Mouse (Mus musculus): ENCODE results near the gene Etv5. TPM values are rescaled to one million over a fixed set of nuclear protein-coding genes. Genes with fewer than 3 reads are reported as not detected.

Gene Etv5
- polyA plus RNA-seq, 1 experiment from 2014 or later, result 52.7 TPM

DNA sequence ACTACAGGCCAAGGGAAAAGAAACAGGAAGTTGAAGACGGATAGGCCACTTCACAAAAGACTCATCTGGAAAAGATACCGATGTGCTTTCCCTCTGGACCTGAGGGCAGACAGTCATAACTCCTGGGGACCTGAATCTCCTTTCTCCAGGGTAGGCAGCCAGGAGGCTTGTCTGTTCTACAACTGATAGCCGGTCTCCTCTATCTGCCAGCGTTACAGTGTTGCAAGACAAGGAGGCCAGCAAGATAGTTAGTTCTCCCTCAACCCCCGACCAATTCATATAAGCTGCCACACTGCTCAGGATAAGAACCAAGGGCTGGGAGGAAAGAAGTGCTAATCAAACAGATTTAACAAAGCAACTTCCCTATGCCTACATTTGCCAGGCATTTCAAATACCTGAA lies 29.5 kb downstream of the Etv5 start:
- Histone ChIP-seq H3K36me3 (ENCODE audit: control insufficient read depth, insufficient read depth, low read length) (no peaks in the 10 kb centered on the region), H3K27ac (replicated peaks; ENCODE audit: low read depth, low read length) (no peak overlapping the region), H3K4me2 (ENCODE audit: low read depth, severe bottlenecking) (no peak overlapping the region), H3K4me1 (ENCODE audit: control insufficient read depth, insufficient read depth, low read length) (0 out of 2 replicates have a peak, but pooled peaks cover 3% of the 10 kb centered on the region), H3K27me3 (ENCODE audit: control insufficient read depth, insufficient read depth, low read length) (no peaks in the 10 kb centered on the region), H3K9ac (ENCODE audit: low read length) (no peak overlapping the region), H3K4me3 (ENCODE audit: low read depth, low read length) (no peak overlapping the region), H3K9me3 (ENCODE audit: control insufficient read depth, low read length) (no peaks in the 10 kb centered on the region)
- DNase-seq (ENCODE audit: low spot score) (no peak), ATAC-seq (ENCODE audit: insufficient number of reproducible peaks, low FRiP score, low TSS enrichment, low read depth) (no peak)
- WGBS, result 90% methylated on average over 5 of the region's 5 CpGs

- H3K27me3 ChIP-seq (ENCODE audit: control insufficient read depth, insufficient read depth, low read length), result no peaks in the 10 kb centered on the region
- no peaks in the 10 kb centered on the region for H3K9me3 ChIP-seq (ENCODE audit: control insufficient read depth, low read length)
- WGBS, result 90% methylated on average over 8 of the region's 8 CpGs
- H3K4me2 ChIP-seq (ENCODE audit: low read depth, severe bottlenecking), result no peak overlapping the region
- ATAC-seq (ENCODE audit: insufficient number of reproducible peaks, low FRiP score, low TSS enrichment, low read depth) (no peak), DNase-seq (ENCODE audit: low spot score) (no peak)
- 0 out of 2 replicates have a peak, but pooled peaks cover 3% of the 10 kb centered on the region for H3K4me1 ChIP-seq (ENCODE audit: control insufficient read depth, insufficient read depth, low read length)
- H3K27ac ChIP-seq (replicated peaks; ENCODE audit: low read depth, low read length), result no peak overlapping the region
- H3K9ac ChIP-seq (ENCODE audit: low read length), result no peak overlapping the region
- H3K36me3 ChIP-seq (ENCODE audit: control insufficient read depth, insufficient read depth, low read length), result no peaks in the 10 kb centered on the region
- H3K4me3 ChIP-seq (ENCODE audit: low read depth, low read length), result no peak overlapping the region
Measured at GRCm38 (mm10) chr16:22408642-22409360, 30.7 kb downstream of the Etv5 start.

DNA sequence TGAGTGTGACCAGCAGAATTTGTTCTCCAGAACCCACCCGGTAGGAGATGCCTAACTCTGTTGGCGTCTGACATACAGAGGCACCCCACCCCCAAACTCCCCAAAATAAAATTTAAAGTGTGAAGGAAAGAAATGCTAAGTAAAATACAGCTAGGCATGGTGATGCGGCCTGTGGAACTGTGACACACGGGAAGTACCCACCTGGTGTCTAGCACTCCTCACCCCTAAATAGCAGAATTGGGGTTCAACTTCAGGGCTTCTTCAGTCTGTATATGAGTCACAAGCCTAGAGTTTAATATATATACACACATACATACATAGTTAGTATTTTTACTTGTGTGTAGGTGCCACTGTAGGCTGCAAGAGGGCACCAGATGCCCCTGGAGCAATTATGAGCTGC lies 32.8 kb downstream of the Etv5 start:
- Histone ChIP-seq H3K36me3 (ENCODE audit: control insufficient read depth, insufficient read depth, low read length) (no peaks in the 10 kb centered on the region), H3K27ac (replicated peaks; ENCODE audit: low read depth, low read length) (no peak overlapping the region), H3K4me2 (ENCODE audit: low read depth, severe bottlenecking) (no peak overlapping the region), H3K9ac (ENCODE audit: low read length) (no peak overlapping the region), H3K4me3 (ENCODE audit: low read depth, low read length) (no peak overlapping the region), H3K9me3 (ENCODE audit: control insufficient read depth, low read length) (no peaks in the 10 kb centered on the region), H3K27me3 (ENCODE audit: control insufficient read depth, insufficient read depth, low read length) (no peaks in the 10 kb centered on the region), H3K4me1 (ENCODE audit: control insufficient read depth, insufficient read depth, low read length) (0 out of 2 replicates have a peak, but pooled peaks cover 3% of the 10 kb centered on the region)
- ATAC-seq (ENCODE audit: insufficient number of reproducible peaks, low FRiP score, low TSS enrichment, low read depth) (no peak), DNase-seq (ENCODE audit: low spot score) (no peak)
- 89% methylated on average over 4 of the region's 4 CpGs for WGBS

GRCm38 (mm10) chr16:22406050-22406449 lies 33.5 kb downstream of the Etv5 start:
- DNase-seq (ENCODE audit: low spot score), result no peak
- Histone ChIP-seq H3K36me3 (ENCODE audit: control insufficient read depth, insufficient read depth, low read length) (no peaks in the 10 kb centered on the region), H3K27me3 (ENCODE audit: control insufficient read depth, insufficient read depth, low read length) (no peaks in the 10 kb centered on the region), H3K9ac (ENCODE audit: low read length) (no peak overlapping the region), H3K4me1 (ENCODE audit: control insufficient read depth, insufficient read depth, low read length) (0 out of 2 replicates have a peak, but pooled peaks cover 3% of the 10 kb centered on the region), H3K4me2 (ENCODE audit: low read depth, severe bottlenecking) (no peak overlapping the region), H3K4me3 (ENCODE audit: low read depth, low read length) (no peak overlapping the region), H3K9me3 (ENCODE audit: control insufficient read depth, low read length) (no peaks in the 10 kb centered on the region), H3K27ac (replicated peaks; ENCODE audit: low read depth, low read length) (no peak overlapping the region)
- no peak for ATAC-seq (ENCODE audit: insufficient number of reproducible peaks, low FRiP score, low TSS enrichment, low read depth)
- WGBS, result 84% methylated on average over 4 of the region's 4 CpGs

DNA sequence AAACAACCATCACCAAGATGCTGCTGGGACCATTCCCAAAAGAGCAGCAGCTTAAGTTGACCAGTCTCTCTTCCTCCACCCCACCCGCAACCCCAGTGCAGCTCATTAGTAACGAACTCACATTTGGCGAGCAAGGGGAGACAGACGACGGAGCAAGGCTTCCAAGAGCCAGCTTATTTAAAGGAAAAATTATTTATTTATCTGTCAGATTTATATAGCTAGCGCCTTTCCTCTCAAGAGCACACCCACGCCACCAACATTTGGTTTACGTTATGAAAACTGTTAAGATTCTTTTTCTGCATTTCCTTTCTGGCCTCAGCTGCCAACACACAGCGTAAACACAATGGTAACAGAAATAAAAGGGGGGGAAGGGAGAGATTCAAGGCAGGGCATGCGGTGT lies 34.0 kb downstream of the Etv5 start:
- DNase-seq (ENCODE audit: low spot score), result no peak
- Histone ChIP-seq H3K27ac (replicated peaks; ENCODE audit: low read depth, low read length) (no peak overlapping the region), H3K9ac (ENCODE audit: low read length) (no peak overlapping the region), H3K4me2 (ENCODE audit: low read depth, severe bottlenecking) (no peak overlapping the region), H3K9me3 (ENCODE audit: control insufficient read depth, low read length) (no peaks in the 10 kb centered on the region), H3K4me1 (ENCODE audit: control insufficient read depth, insufficient read depth, low read length) (0 out of 2 replicates have a peak, but pooled peaks cover 3% of the 10 kb centered on the region), H3K27me3 (ENCODE audit: control insufficient read depth, insufficient read depth, low read length) (no peaks in the 10 kb centered on the region), H3K36me3 (ENCODE audit: control insufficient read depth, insufficient read depth, low read length) (no peaks in the 10 kb centered on the region), H3K4me3 (ENCODE audit: low read depth, low read length) (no peak overlapping the region)
- no peak for ATAC-seq (ENCODE audit: insufficient number of reproducible peaks, low FRiP score, low TSS enrichment, low read depth)
- WGBS, result 58% methylated on average over 10 of the region's 10 CpGs

GRCm38 (mm10) chr16:22403715-22404114 lies 35.8 kb downstream of the Etv5 start:
- no peak overlapping the region for H3K27ac ChIP-seq (replicated peaks; ENCODE audit: low read depth, low read length)
- H3K9me3 ChIP-seq (ENCODE audit: control insufficient read depth, low read length), result no peaks in the 10 kb centered on the region
- H3K27me3 ChIP-seq (ENCODE audit: control insufficient read depth, insufficient read depth, low read length), result no peaks in the 10 kb centered on the region
- no peak overlapping the region for H3K9ac ChIP-seq (ENCODE audit: low read length)
- no peak overlapping the region for H3K4me2 ChIP-seq (ENCODE audit: low read depth, severe bottlenecking)
- H3K4me1 ChIP-seq (ENCODE audit: control insufficient read depth, insufficient read depth, low read length), result 0 out of 2 replicates have a peak, but pooled peaks cover 3% of the 10 kb centered on the region
- H3K4me3 ChIP-seq (ENCODE audit: low read depth, low read length), result no peak overlapping the region
- DNase-seq (ENCODE audit: low spot score) (no peak), ATAC-seq (ENCODE audit: insufficient number of reproducible peaks, low FRiP score, low TSS enrichment, low read depth) (no peak)
- no peaks in the 10 kb centered on the region for H3K36me3 ChIP-seq (ENCODE audit: control insufficient read depth, insufficient read depth, low read length)
- WGBS, result 96% methylated on average over 4 of the region's 4 CpGs

DNA sequence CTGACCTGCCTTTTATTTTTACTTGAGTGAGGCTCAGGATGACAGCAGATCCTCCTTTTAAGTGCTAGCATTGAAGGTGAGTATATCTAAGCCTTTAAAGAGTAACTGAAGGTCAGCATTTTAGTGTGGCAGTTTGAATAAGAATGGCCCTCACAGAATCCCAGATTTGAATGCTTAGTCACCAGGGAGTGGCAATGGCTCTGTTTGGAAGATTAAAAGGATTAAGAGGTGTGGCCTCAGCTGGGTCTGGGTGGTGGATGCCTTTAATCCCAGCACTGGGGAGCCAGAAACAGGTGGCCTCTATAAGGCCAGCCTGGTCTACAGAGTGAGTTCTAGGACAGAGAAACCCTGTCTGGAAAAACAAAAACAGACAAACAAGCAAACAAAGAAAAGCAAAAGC lies 36.9 kb downstream of the Etv5 start:
- Histone ChIP-seq H3K9ac (ENCODE audit: low read length) (no peak overlapping the region), H3K4me2 (ENCODE audit: low read depth, severe bottlenecking) (no peak overlapping the region), H3K36me3 (ENCODE audit: control insufficient read depth, insufficient read depth, low read length) (no peaks in the 10 kb centered on the region), H3K4me1 (ENCODE audit: control insufficient read depth, insufficient read depth, low read length) (0 out of 2 replicates have a peak, but pooled peaks cover 3% of the 10 kb centered on the region), H3K4me3 (ENCODE audit: low read depth, low read length) (no peak overlapping the region), H3K9me3 (ENCODE audit: control insufficient read depth, low read length) (no peaks in the 10 kb centered on the region), H3K27ac (replicated peaks; ENCODE audit: low read depth, low read length) (no peak overlapping the region), H3K27me3 (ENCODE audit: control insufficient read depth, insufficient read depth, low read length) (no peaks in the 10 kb centered on the region)
- DNase-seq (ENCODE audit: low spot score), result no peak
- ATAC-seq (ENCODE audit: insufficient number of reproducible peaks, low FRiP score, low TSS enrichment, low read depth), result no peak

GRCm38 (mm10) chr16:22400226-22400625 lies 39.3 kb downstream of the Etv5 start:
- Histone ChIP-seq H3K4me2 (ENCODE audit: low read depth, severe bottlenecking) (no peak overlapping the region), H3K9me3 (ENCODE audit: control insufficient read depth, low read length) (no peaks in the 10 kb centered on the region), H3K27ac (replicated peaks; ENCODE audit: low read depth, low read length) (no peak overlapping the region), H3K36me3 (ENCODE audit: control insufficient read depth, insufficient read depth, low read length) (no peaks in the 10 kb centered on the region), H3K9ac (ENCODE audit: low read length) (no peak overlapping the region), H3K27me3 (ENCODE audit: control insufficient read depth, insufficient read depth, low read length) (no peaks in the 10 kb centered on the region), H3K4me1 (ENCODE audit: control insufficient read depth, insufficient read depth, low read length) (no peaks in the 10 kb centered on the region), H3K4me3 (ENCODE audit: low read depth, low read length) (no peak overlapping the region)
- WGBS, result 91% methylated on average over 6 of the region's 6 CpGs
- no peak for ATAC-seq (ENCODE audit: insufficient number of reproducible peaks, low FRiP score, low TSS enrichment, low read depth)
- DNase-seq (ENCODE audit: low spot score), result no peak

Data from limb, embryonic 11.5 days (tissue).